Mouse (Mus musculus): ENCODE results near the gene Epas1. TPM values are rescaled to one million over a fixed set of nuclear protein-coding genes. Genes with fewer than 3 reads are reported as not detected.
A peak's percentile ranks its signal among the peaks of the same experiment; 100 is the strongest.

The Epas1 gene
- polyA plus RNA-seq, 1 experiment from 2014 or later = 4.0 TPM

GRCm38 (mm10) chr17:86779191-86780130 is 26.0 kb downstream of the Epas1 start:
- Histone ChIP-seq H3K4me3 (replicated peaks) (no peak overlapping the region), H3K27me3 (replicated peaks) (no peaks in the 10 kb centered on the region), H3K4me1 (replicated peaks) (0 out of 2 replicates have a peak, but pooled peaks cover 6% of the 10 kb centered on the region), H3K9me3 (no peaks in the 10 kb centered on the region), H3K36me3 (no peaks in the 10 kb centered on the region), H3K9ac (no peak overlapping the region), H3K4me2 (replicated peaks) (no peak overlapping the region), H3K27ac (no peak overlapping the region)
- WGBS = 61% methylated on average over 15 of the region's 15 CpGs
- no peak for ATAC-seq

DNA sequence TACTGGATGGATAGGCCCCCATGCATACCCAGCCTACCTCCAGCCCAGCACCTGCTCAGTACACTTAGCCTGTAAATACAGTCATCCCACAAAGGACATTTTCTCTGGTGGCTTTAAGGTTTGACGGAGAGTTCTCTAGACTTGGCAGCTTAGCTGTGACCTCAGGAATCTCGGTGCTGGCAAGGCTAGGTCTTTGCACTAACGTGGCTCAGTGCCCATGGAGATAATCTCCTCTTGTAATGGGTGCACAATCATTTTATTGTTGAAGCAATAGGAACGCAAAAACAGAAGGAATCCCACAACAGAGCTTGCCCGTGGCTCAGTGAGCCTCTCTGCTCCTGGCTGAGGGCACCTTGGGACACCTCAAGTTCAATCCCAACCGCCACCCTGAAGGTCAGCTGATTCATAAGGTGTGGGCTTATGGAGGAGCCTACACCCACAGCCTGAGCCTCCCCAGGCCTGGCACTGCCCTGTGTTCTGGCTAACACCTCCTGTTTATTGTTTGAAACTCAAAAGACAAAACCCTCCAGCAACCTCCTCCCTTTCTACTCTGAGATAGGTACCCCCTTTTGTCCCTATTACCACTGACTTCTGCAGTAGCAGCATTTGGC is 27.3 kb downstream of the Epas1 start:
- no peak for ATAC-seq
- WGBS = 76% methylated on average over 6 of the region's 6 CpGs
- H3K27me3 ChIP-seq (replicated peaks) = no peaks in the 10 kb centered on the region
- no peak overlapping the region for H3K4me2 ChIP-seq (replicated peaks)
- H3K27ac ChIP-seq = no peak overlapping the region
- H3K36me3 ChIP-seq = no peaks in the 10 kb centered on the region
- no peak overlapping the region for H3K4me3 ChIP-seq (replicated peaks)
- no peaks in the 10 kb centered on the region for H3K9me3 ChIP-seq
- H3K4me1 ChIP-seq (replicated peaks) = peaks cover 17% of the 10 kb centered on the region
- H3K9ac ChIP-seq = no peak overlapping the region

DNA sequence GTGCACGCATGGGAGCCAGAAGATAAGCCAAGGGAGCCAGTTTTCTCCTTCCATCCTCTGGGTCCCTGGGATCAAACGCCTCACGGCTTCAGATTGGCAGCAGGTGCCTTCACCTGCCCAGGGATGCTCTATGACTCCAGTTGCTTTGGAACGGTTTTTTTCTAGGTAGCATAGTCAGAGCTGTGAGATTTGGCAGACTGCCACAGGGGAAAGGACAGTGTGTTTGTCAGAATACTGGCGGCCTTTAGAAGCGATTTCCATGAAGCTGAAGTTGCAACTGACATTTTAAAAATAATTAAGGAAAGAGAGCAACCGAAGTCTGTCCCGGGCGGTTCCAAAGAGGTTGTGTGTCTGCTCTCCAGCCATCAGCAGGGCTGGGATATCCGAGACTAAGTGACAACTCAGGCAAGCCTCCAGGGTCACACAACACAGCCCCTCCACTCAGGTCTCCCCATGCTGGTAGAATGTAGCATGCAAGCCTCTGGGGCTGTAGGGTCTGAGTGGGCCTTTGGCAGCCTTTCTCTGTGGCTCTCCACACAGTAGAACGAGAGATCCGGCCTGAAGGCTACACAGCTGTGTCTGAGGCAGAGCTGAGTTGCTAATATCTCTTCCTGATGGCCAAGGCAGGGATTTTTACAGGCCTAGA is 28.4 kb downstream of the Epas1 start:
- no peaks in the 10 kb centered on the region for H3K36me3 ChIP-seq
- H3K4me2 ChIP-seq (replicated peaks) = no peak overlapping the region
- WGBS = 58% methylated on average over 12 of the region's 12 CpGs
- no peak overlapping the region for H3K9ac ChIP-seq
- H3K4me3 ChIP-seq (replicated peaks) = no peak overlapping the region
- H3K27ac ChIP-seq = no peak overlapping the region
- no peaks in the 10 kb centered on the region for H3K27me3 ChIP-seq (replicated peaks)
- H3K4me1 ChIP-seq (replicated peaks) = peaks cover 22% of the 10 kb centered on the region
- no peak for ATAC-seq
- no peaks in the 10 kb centered on the region for H3K9me3 ChIP-seq

- H3K27me3 ChIP-seq (replicated peaks) = no peaks in the 10 kb centered on the region
- no peak overlapping the region for H3K9ac ChIP-seq
- H3K4me2 ChIP-seq (replicated peaks) = no peak overlapping the region
- peaks cover 28% of the 10 kb centered on the region for H3K4me1 ChIP-seq (replicated peaks)
- H3K36me3 ChIP-seq = no peaks in the 10 kb centered on the region
- ATAC-seq = no peak
- H3K27ac ChIP-seq = no peak overlapping the region
- H3K9me3 ChIP-seq = no peaks in the 10 kb centered on the region
- no peak overlapping the region for H3K4me3 ChIP-seq (replicated peaks)
- WGBS = 77% methylated on average over 10 of the region's 10 CpGs
Observed at GRCm38 (mm10) chr17:86784405-86784977, 31.0 kb downstream of the Epas1 start.

DNA sequence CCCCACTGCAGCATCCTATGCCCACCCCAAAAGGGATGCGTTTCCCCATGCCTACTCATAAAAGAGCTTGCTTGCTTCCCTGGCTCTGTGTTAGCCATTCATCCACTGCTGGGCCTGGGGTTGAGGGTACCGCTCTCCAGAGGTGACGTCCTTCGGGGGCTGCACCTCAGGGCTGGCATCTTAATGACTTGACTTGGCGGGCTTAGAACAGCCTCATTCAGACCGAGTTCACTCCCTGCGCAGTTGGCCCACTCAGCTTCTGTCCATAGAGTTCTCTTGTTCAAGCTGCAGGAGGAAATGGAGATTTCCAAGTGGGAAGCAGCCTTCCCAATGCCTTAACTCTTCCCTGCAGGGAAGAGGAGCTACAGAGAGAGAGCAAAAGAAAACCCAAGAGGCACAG is 32.1 kb downstream of the Epas1 start:
- H3K4me3 ChIP-seq (replicated peaks) = no peak overlapping the region
- peaks cover 28% of the 10 kb centered on the region for H3K4me1 ChIP-seq (replicated peaks)
- H3K9ac ChIP-seq = no peak overlapping the region
- H3K36me3 ChIP-seq = no peaks in the 10 kb centered on the region
- H3K4me2 ChIP-seq (replicated peaks) = no peak overlapping the region
- no peaks in the 10 kb centered on the region for H3K9me3 ChIP-seq
- 0 out of 2 replicates have a peak overlapping the region, but pooled peaks have one; percentile 22 for H3K27ac ChIP-seq
- ATAC-seq = no peak
- no peaks in the 10 kb centered on the region for H3K27me3 ChIP-seq (replicated peaks)
- 62% methylated on average over 7 of the region's 7 CpGs for WGBS

- Histone ChIP-seq H3K4me3 (replicated peaks) (no peak overlapping the region), H3K9me3 (no peaks in the 10 kb centered on the region), H3K4me2 (replicated peaks) (no peak overlapping the region), H3K9ac (no peak overlapping the region), H3K27me3 (replicated peaks) (no peaks in the 10 kb centered on the region), H3K4me1 (replicated peaks) (peaks cover 28% of the 10 kb centered on the region), H3K27ac (no peak overlapping the region), H3K36me3 (no peaks in the 10 kb centered on the region)
- no peak for ATAC-seq
- 77% methylated on average over 7 of the region's 7 CpGs for WGBS
Observed at GRCm38 (mm10) chr17:86786496-86786895, 33.0 kb downstream of the Epas1 start.

DNA sequence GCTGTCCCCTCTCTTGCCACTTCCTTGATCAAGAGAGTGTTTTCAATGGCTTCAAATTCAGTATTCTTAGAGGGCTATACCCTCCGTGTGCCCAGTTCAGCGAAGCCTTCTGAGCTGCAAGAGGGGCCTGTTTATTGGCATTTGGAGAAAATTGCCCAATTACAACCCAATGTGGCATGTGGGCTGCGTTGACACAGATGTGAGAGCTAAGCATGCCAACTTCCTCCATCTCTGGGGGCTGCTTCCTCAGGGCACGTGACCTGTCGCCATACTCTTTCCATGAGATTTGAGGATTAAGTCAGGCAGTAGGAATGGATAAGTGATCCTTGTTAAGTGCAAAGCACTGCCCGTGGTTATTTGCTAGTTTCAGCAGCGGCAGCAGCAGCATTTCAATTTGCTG is 34.3 kb downstream of the Epas1 start:
- Histone ChIP-seq H3K9me3 (no peaks in the 10 kb centered on the region), H3K27ac (no peak overlapping the region), H3K27me3 (replicated peaks) (no peaks in the 10 kb centered on the region), H3K36me3 (no peaks in the 10 kb centered on the region), H3K4me3 (replicated peaks) (no peak overlapping the region), H3K9ac (no peak overlapping the region), H3K4me1 (replicated peaks) (peaks cover 26% of the 10 kb centered on the region), H3K4me2 (replicated peaks) (no peak overlapping the region)
- whole genome bisulfite sequencing = 66% methylated on average over 7 of the region's 7 CpGs
- ATAC-seq = no peak

DNA sequence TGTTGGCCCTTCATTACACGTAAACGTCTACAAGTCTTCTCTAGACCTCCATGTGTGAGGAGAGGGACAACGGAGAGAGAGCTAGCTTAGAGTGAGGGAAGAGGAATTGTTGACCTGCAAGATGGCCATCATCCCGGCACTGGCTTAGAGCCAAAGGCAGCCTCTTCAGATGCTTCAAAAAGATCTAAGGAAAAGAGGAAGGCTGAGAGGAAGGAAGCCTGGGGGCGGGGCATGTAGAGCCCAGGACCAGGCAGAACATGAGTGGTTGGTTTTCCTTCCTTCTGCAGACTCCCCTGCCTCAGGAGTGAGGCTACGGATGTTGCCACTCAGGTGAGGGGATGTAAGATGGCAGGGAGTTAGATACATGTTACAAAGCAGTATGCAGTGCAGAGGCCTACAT is 34.8 kb downstream of the Epas1 start:
- 55% methylated on average over 6 of the region's 6 CpGs for WGBS
- H3K27ac ChIP-seq = no peak overlapping the region
- no peak overlapping the region for H3K4me2 ChIP-seq (replicated peaks)
- no peak overlapping the region for H3K9ac ChIP-seq
- no peak overlapping the region for H3K4me3 ChIP-seq (replicated peaks)
- H3K36me3 ChIP-seq = no peaks in the 10 kb centered on the region
- peaks cover 26% of the 10 kb centered on the region for H3K4me1 ChIP-seq (replicated peaks)
- ATAC-seq = no peak
- H3K27me3 ChIP-seq (replicated peaks) = no peaks in the 10 kb centered on the region
- H3K9me3 ChIP-seq = no peaks in the 10 kb centered on the region

- Histone ChIP-seq H3K27ac (no peak overlapping the region), H3K9ac (no peak overlapping the region), H3K4me1 (replicated peaks) (0 out of 2 replicates have a peak, but pooled peaks cover 6% of the 10 kb centered on the region), H3K36me3 (no peaks in the 10 kb centered on the region), H3K27me3 (replicated peaks) (no peaks in the 10 kb centered on the region), H3K4me3 (replicated peaks) (no peak overlapping the region), H3K4me2 (replicated peaks) (no peak overlapping the region), H3K9me3 (no peaks in the 10 kb centered on the region)
- no peak for ATAC-seq
- 83% methylated on average over 8 of the region's 8 CpGs for WGBS
Observed at GRCm38 (mm10) chr17:86791925-86792324, 38.4 kb downstream of the Epas1 start.

DNA sequence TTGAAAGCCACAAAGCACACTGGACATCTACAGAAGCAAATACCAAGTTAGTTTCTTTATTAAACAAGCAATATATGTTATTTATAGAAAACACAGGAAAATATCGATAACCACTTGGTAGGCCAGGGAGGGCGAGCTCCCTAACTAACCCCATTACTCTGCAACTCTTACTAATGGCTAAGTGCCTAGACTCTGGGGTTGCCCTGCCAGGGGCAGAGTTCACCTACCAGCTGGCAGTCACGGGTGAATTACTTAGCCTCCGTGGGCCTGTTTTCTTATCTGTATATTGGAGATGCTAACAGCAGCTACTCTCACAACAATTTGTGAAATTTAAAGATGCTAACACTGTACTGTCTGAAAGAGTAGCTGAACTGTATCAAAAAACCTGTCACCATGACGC is 42.3 kb downstream of the Epas1 start:
- WGBS = 70% methylated on average over 5 of the region's 5 CpGs
- Histone ChIP-seq H3K4me1 (replicated peaks) (no peaks in the 10 kb centered on the region; the same call in 1 of the 2 replicates), H3K4me3 (replicated peaks) (no peak overlapping the region), H3K27me3 (replicated peaks) (no peaks in the 10 kb centered on the region), H3K36me3 (no peaks in the 10 kb centered on the region), H3K27ac (no peak overlapping the region), H3K9me3 (no peaks in the 10 kb centered on the region), H3K4me2 (replicated peaks) (no peak overlapping the region), H3K9ac (no peak overlapping the region)
- no peak for ATAC-seq

DNA sequence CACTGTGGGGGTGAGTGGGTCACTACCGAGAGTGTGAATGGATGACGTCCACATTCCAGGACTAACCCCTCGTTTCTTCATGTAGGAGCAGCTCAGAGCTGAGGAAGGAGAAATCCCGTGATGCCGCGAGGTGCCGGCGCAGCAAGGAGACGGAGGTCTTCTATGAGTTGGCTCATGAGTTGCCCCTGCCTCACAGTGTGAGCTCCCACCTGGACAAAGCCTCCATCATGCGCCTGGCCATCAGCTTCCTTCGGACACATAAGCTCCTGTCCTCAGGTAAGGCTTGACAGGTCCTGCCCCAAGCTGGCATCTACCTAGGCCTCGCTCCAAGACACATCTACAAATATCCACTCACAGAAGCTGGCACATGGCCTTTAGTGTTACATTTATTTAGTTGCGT is 43.5 kb downstream of the Epas1 start:
- H3K36me3 ChIP-seq = no peaks in the 10 kb centered on the region
- H3K27ac ChIP-seq = no peak overlapping the region
- no peaks in the 10 kb centered on the region for H3K27me3 ChIP-seq (replicated peaks)
- H3K4me3 ChIP-seq (replicated peaks) = no peak overlapping the region
- H3K4me2 ChIP-seq (replicated peaks) = no peak overlapping the region
- no peaks in the 10 kb centered on the region for H3K9me3 ChIP-seq
- no peak overlapping the region for H3K9ac ChIP-seq
- H3K4me1 ChIP-seq (replicated peaks) = peaks cover 10% of the 10 kb centered on the region
- no peak for ATAC-seq
- 95% methylated on average over 13 of the region's 13 CpGs for WGBS

- 53% methylated on average over 8 of the region's 8 CpGs for WGBS
- ATAC-seq = no peak
- Histone ChIP-seq H3K36me3 (no peaks in the 10 kb centered on the region), H3K9ac (no peak overlapping the region), H3K27ac (no peak overlapping the region), H3K9me3 (no peaks in the 10 kb centered on the region), H3K27me3 (replicated peaks) (no peaks in the 10 kb centered on the region), H3K4me3 (replicated peaks) (no peak overlapping the region), H3K4me2 (replicated peaks) (no peak overlapping the region), H3K4me1 (replicated peaks) (peaks cover 16% of the 10 kb centered on the region)
Observed at GRCm38 (mm10) chr17:86798460-86798859, 45.0 kb downstream of the Epas1 start.
